Mouse (Mus musculus): ENCODE measurements around the gene Prkg1. TPM values are rescaled to one million over a fixed set of nuclear protein-coding genes. Genes with fewer than 3 reads are reported as not detected.

Prkg1 gene
- polyA plus RNA-seq, 1 experiment = 0.15 TPM

DNA sequence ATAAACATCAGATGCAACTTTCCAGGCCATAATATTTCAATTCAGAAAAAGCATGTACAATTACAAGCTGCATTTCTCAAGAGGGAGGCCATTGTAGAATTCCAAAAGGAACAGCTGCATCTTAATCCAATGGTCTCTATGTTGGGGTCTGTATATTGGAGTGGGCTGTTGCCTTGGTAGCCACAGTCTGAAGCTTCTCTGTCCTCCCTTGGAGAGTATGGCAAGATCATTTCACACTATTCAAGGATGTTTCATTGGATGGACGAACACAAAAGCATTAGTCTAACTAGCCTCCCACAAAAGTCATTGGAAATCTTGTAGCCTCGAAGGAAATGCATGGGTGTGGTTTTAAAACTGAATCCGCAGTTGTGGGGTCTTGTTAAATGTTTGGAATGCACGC is 187.7 kb downstream of the Prkg1 start:
- no peak for TF ChIP-seq POLR2A (IDR thresholded peaks at IDR 0.05; ENCODE audit: borderline replicate concordance, low read depth, low read length)
- H3K4me3 ChIP-seq (ENCODE audit: insufficient read depth, low read length) = no peak overlapping the region
- H3K27ac ChIP-seq (ENCODE audit: insufficient read depth, low read depth, low read length) = no peak overlapping the region
- H3K4me1 ChIP-seq (ENCODE audit: control insufficient read depth, insufficient read depth, low read length) = no peaks in the 10 kb centered on the region

DNA sequence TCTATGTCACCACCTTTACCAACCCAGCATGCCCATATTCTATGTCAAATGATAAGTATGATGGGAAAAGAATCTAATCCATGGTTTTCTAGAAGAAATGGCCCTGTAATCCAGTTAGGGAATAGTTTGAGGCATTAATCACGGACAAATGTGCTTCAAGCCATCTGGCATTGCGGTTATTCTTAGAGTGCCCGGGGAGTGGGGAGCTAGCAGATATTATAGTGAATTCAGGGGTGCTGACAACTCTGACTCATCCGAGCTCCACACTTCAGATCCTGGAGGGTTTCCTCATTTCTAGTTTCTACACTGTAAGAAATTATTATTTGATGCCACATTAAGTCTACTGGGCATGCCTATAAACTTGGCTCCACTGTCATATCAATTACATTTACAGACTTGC is 200.5 kb downstream of the Prkg1 start:
- H3K4me1 ChIP-seq (ENCODE audit: control insufficient read depth, insufficient read depth, low read length) = no peaks in the 10 kb centered on the region
- no peak for TF ChIP-seq POLR2A (IDR thresholded peaks at IDR 0.05; ENCODE audit: borderline replicate concordance, low read depth, low read length)
- no peak for TF ChIP-seq CTCF (IDR thresholded peaks at IDR 0.05; ENCODE audit: low read depth, low read length)
- no peak overlapping the region for H3K27ac ChIP-seq (ENCODE audit: insufficient read depth, low read depth, low read length)
- no peak overlapping the region for H3K4me3 ChIP-seq (ENCODE audit: insufficient read depth, low read length)

DNA sequence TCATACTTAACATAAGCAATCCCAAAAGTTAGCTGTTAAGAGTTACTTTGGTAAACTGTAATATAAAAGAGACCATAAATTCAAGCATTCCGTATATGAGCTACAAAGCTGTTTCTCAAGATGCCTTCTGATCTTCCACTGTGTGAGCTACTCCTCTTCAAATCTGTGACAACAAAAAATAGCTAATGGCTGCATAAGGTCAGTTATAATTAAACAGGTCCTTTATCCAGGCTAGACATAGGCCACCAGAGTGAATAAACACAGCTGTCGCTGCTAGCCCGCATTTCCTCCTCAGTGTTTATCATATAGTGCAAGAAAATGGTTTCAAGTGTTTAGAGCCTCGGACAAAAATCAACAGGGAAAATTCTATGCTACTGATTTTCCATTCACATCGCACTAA is 218.8 kb downstream of the Prkg1 start:
- no peak for TF ChIP-seq CTCF (IDR thresholded peaks at IDR 0.05; ENCODE audit: low read depth, low read length)
- no peak for TF ChIP-seq POLR2A (IDR thresholded peaks at IDR 0.05; ENCODE audit: borderline replicate concordance, low read depth, low read length)
- H3K27ac ChIP-seq (ENCODE audit: insufficient read depth, low read depth, low read length) = no peak overlapping the region
- H3K4me1 ChIP-seq (ENCODE audit: control insufficient read depth, insufficient read depth, low read length) = no peaks in the 10 kb centered on the region
- H3K4me3 ChIP-seq (ENCODE audit: insufficient read depth, low read length) = no peak overlapping the region

DNA sequence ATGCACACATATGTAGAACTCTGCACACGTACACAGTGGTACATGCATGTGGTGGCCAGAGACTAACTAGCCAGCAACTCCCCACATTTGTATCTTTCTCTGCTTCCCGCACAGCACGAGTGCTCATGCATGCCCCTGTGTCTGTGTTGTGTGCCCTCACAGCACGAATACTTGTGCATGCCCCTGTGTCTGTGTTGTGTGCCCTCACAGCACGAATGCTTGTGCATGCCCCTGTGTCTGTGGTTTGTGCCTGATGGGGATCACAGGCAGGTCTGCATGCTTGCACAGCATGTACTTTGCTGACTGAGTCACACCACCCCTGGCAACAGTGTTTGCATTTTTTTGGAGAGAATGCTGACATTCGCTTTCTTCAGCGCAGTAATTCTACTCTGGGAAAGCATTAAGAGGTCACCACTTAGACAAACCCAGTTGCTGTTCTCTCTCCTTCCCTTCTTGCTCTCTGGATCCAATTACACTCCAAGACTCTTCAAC is 233.5 kb downstream of the Prkg1 start:
- H3K4me3 ChIP-seq (ENCODE audit: insufficient read depth, low read length) = no peak overlapping the region
- H3K27ac ChIP-seq (ENCODE audit: insufficient read depth, low read depth, low read length) = no peak overlapping the region
- no peaks in the 10 kb centered on the region for H3K4me1 ChIP-seq (ENCODE audit: control insufficient read depth, insufficient read depth, low read length)
- TF ChIP-seq CTCF (IDR thresholded peaks at IDR 0.05; ENCODE audit: low read depth, low read length) (no peak), POLR2A (IDR thresholded peaks at IDR 0.05; ENCODE audit: borderline replicate concordance, low read depth, low read length) (no peak)

DNA sequence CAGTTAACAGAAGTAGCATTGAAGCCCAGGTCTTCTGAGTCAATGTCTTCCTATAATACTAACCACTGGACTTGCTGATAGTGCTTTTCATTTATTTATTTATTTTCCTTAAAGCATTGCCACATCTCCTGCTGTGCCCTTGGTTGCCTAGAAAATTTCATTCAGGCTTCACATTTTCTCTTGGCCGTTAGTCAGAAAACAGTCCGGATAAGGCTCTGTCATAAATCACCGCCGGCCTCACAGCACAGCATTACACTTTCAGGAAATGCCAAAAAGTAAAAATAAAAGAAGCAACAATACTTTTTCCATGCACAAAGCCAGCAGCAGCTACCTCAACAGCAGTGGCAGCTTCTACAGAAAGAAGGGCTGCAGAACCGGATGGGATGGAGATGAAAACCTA is 234.2 kb downstream of the Prkg1 start:
- TF ChIP-seq POLR2A (IDR thresholded peaks at IDR 0.05; ENCODE audit: borderline replicate concordance, low read depth, low read length) (no peak), CTCF (IDR thresholded peaks at IDR 0.05; ENCODE audit: low read depth, low read length) (no peak)
- Histone ChIP-seq H3K4me3 (ENCODE audit: insufficient read depth, low read length) (no peak overlapping the region), H3K4me1 (ENCODE audit: control insufficient read depth, insufficient read depth, low read length) (no peaks in the 10 kb centered on the region), H3K27ac (ENCODE audit: insufficient read depth, low read depth, low read length) (no peak overlapping the region)

DNA sequence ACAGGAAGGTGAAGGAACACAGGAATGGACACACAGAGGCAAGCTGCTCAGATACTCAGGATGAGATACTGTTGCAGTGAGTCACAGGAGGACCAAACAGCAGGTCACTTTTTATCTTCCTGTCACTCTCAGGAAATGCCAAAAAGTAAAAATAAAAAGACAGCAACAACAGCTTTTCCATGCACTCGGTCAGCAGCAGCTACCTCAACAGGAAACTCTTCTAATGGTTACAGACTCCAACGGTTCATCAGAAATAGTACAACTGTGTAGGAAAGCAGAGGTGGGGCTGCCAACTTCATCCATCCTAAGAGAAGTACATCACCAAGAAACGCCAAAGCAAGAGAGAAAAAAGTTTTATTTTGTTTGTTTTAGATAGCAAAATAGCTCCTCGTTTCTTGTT is 234.9 kb downstream of the Prkg1 start:
- no peak overlapping the region for H3K4me3 ChIP-seq (ENCODE audit: insufficient read depth, low read length)
- TF ChIP-seq POLR2A (IDR thresholded peaks at IDR 0.05; ENCODE audit: borderline replicate concordance, low read depth, low read length) (no peak), CTCF (IDR thresholded peaks at IDR 0.05; ENCODE audit: low read depth, low read length) (no peak)

GRCm38 (mm10) chr19:31514490-31514889 is 250.3 kb downstream of the Prkg1 start:
- no peak overlapping the region for H3K27ac ChIP-seq (ENCODE audit: insufficient read depth, low read depth, low read length)
- TF ChIP-seq POLR2A (IDR thresholded peaks at IDR 0.05; ENCODE audit: borderline replicate concordance, low read depth, low read length) (no peak), CTCF (IDR thresholded peaks at IDR 0.05; ENCODE audit: low read depth, low read length) (no peak)
- H3K4me3 ChIP-seq (ENCODE audit: insufficient read depth, low read length) = no peak overlapping the region
- no peaks in the 10 kb centered on the region for H3K4me1 ChIP-seq (ENCODE audit: control insufficient read depth, insufficient read depth, low read length)

More for the DNA sequence above, 234.9 kb downstream of the Prkg1 start:
- Histone ChIP-seq H3K4me1 (ENCODE audit: control insufficient read depth, insufficient read depth, low read length) (no peaks in the 10 kb centered on the region), H3K27ac (ENCODE audit: insufficient read depth, low read depth, low read length) (no peak overlapping the region)

DNA sequence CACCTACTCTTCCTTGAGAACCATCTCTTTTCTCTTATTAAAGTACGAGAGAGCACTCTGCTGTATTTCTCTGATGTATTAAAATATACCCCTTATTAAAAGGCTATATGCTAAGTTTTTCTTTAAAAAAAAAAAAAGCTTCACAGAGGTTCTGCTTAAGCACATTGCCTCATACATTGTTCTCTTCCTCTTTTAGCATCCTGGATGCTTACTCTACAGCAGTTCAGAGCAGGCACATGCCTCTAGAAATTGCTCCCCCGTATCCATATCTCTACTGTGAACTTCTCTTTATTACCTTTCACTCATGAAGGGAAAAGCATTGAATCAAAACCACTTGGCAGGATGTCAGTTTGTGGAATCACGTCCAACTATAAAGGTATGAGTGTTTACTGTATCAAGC is 257.0 kb downstream of the Prkg1 start:
- Histone ChIP-seq H3K27ac (ENCODE audit: insufficient read depth, low read depth, low read length) (no peak overlapping the region), H3K4me3 (ENCODE audit: insufficient read depth, low read length) (no peak overlapping the region), H3K4me1 (ENCODE audit: control insufficient read depth, insufficient read depth, low read length) (no peaks in the 10 kb centered on the region)
- TF ChIP-seq CTCF (IDR thresholded peaks at IDR 0.05; ENCODE audit: low read depth, low read length) (no peak), POLR2A (IDR thresholded peaks at IDR 0.05; ENCODE audit: borderline replicate concordance, low read depth, low read length) (no peak)

DNA sequence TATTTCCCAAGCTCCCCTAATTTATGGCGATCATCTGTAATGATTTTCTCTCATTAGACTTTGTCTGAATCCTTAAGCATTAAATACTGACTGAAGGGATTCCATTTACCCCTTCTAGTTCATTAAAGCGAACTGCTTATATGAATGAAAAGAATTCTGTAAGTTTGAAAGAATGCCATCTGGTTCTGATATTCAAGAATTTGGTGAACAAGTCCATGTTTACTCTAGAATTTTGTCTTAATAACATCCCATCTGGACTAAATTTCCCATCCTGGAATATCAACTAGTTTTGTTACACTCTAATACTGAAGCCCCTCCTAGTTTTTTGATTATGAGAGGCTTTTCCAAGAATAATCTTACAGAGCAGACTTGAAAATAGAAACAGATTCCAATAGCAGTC is 258.5 kb downstream of the Prkg1 start:
- Histone ChIP-seq H3K4me3 (ENCODE audit: insufficient read depth, low read length) (no peak overlapping the region), H3K27ac (ENCODE audit: insufficient read depth, low read depth, low read length) (no peak overlapping the region), H3K4me1 (ENCODE audit: control insufficient read depth, insufficient read depth, low read length) (no peaks in the 10 kb centered on the region)
- TF ChIP-seq POLR2A (IDR thresholded peaks at IDR 0.05; ENCODE audit: borderline replicate concordance, low read depth, low read length) (no peak), CTCF (IDR thresholded peaks at IDR 0.05; ENCODE audit: low read depth, low read length) (no peak)

GRCm38 (mm10) chr19:31505041-31505440 is 259.8 kb downstream of the Prkg1 start:
- no peak overlapping the region for H3K4me3 ChIP-seq (ENCODE audit: insufficient read depth, low read length)
- TF ChIP-seq POLR2A (IDR thresholded peaks at IDR 0.05; ENCODE audit: borderline replicate concordance, low read depth, low read length) (no peak), CTCF (IDR thresholded peaks at IDR 0.05; ENCODE audit: low read depth, low read length) (no peak)
- H3K27ac ChIP-seq (ENCODE audit: insufficient read depth, low read depth, low read length) = no peak overlapping the region
- H3K4me1 ChIP-seq (ENCODE audit: control insufficient read depth, insufficient read depth, low read length) = no peaks in the 10 kb centered on the region

DNA sequence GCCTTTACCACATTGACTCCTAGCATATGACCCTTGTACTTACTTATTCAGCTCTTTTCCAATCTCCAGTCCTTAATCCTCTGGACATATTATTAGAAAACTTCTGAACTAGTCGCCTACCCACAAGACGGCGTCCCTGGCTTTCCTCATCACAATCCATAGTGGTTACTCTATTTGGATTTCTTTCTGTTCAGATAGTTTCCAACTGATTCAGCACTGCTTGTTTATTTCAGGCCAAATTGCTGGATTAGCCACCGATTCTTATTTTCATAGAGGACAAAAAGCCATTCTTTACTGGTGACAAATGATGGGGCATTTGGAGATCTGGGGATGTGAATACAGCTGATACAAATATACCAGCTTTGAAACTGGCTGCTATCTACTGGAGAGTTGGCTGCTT is 267.4 kb downstream of the Prkg1 start:
- Histone ChIP-seq H3K27ac (ENCODE audit: insufficient read depth, low read depth, low read length) (no peak overlapping the region), H3K4me1 (ENCODE audit: control insufficient read depth, insufficient read depth, low read length) (no peaks in the 10 kb centered on the region), H3K4me3 (ENCODE audit: insufficient read depth, low read length) (no peak overlapping the region)
- TF ChIP-seq CTCF (IDR thresholded peaks at IDR 0.05; ENCODE audit: low read depth, low read length) (no peak), POLR2A (IDR thresholded peaks at IDR 0.05; ENCODE audit: borderline replicate concordance, low read depth, low read length) (no peak)
